Mouse (Mus musculus) spleen, embryonic (tissue): Measurements from ENCODE around the gene Lims1.

ENCODE experiments used
- CTCF ChIA-PET: fragments of 350-600 bp; sonication (Branson Sonifier 250); formaldehyde crosslinking; loops from one replicate; lab custom pipeline; 2022; lab: Charles Lee

Lims1 gene

GRCm38 (mm10) chr10:58379699-58380098, 56.4 kb downstream of the Lims1 start:
- CTCF ChIA-PET = interaction anchor here (0.7 to 1.6 kb wide), 3 partner anchors 10 to 24 kb away, joined by 3 read pairs; no protein-coding TSS in a partner anchor

GRCm38 (mm10) chr10:58381904-58382303, 58.6 kb downstream of the Lims1 start:
- CTCF ChIA-PET = no interaction called here

GRCm38 (mm10) chr10:58382621-58383101, 59.4 kb downstream of the Lims1 start:
- CTCF ChIA-PET = interaction anchor here (0.5 to 1.1 kb wide), 2 partner anchors 11 to 51 kb away, joined by 3 read pairs; no protein-coding TSS in a partner anchor

GRCm38 (mm10) chr10:58383282-58383681, 60.0 kb downstream of the Lims1 start:
- CTCF ChIA-PET = interaction anchor here (1.1 to 1.7 kb wide), 2 partner anchors 12 to 14 kb away, joined by 3 to 4 read pairs; no protein-coding TSS in a partner anchor

GRCm38 (mm10) chr10:58383761-58384160, 60.5 kb downstream of the Lims1 start:
- CTCF ChIA-PET = interaction anchor here (1.7 kb wide), 1 partner anchor 15 kb away, joined by 4 read pairs; no protein-coding TSS in a partner anchor

GRCm38 (mm10) chr10:58385629-58386028, 62.4 kb downstream of the Lims1 start:
- CTCF ChIA-PET = no interaction called here

GRCm38 (mm10) chr10:58386997-58387396, 63.7 kb downstream of the Lims1 start:
- CTCF ChIA-PET = no interaction called here

- CTCF ChIA-PET = interaction anchor here (0.8 kb wide), 1 partner anchor 936 kb away, joined by 3 read pairs; no protein-coding TSS in a partner anchor
Observed at GRCm38 (mm10) chr10:58388648-58389047, 65.4 kb downstream of the Lims1 start.

- CTCF ChIA-PET = interaction anchor here (0.6 to 0.8 kb wide), 2 partner anchors 9 to 936 kb away, joined by 3 read pairs; no protein-coding TSS in a partner anchor
Observed at GRCm38 (mm10) chr10:58389151-58389550, 65.9 kb downstream of the Lims1 start.

GRCm38 (mm10) chr10:58392435-58392834, 69.2 kb downstream of the Lims1 start:
- CTCF ChIA-PET = no interaction called here

GRCm38 (mm10) chr10:58393026-58394014, 70.1 kb downstream of the Lims1 start:
- CTCF ChIA-PET = no interaction called here

GRCm38 (mm10) chr10:58394170-58394569, 70.9 kb downstream of the Lims1 start:
- CTCF ChIA-PET = no interaction called here

- CTCF ChIA-PET = no interaction called here
Observed at GRCm38 (mm10) chr10:58395315-58395714, 72.0 kb downstream of the Lims1 start.

GRCm38 (mm10) chr10:58395723-58396122, 72.5 kb downstream of the Lims1 start:
- CTCF ChIA-PET = no interaction called here

GRCm38 (mm10) chr10:58396600-58396999, 73.3 kb downstream of the Lims1 start:
- CTCF ChIA-PET = no interaction called here

GRCm38 (mm10) chr10:58398941-58399340, 75.7 kb downstream of the Lims1 start:
- CTCF ChIA-PET = interaction anchor here (0.7 kb wide), 1 partner anchor 18 kb away, joined by 3 read pairs; no protein-coding TSS in a partner anchor

- CTCF ChIA-PET = interaction anchor here (0.6 kb wide), 1 partner anchor 44 kb away, joined by 3 read pairs; no protein-coding TSS in a partner anchor
Observed at GRCm38 (mm10) chr10:58401838-58402237, 78.6 kb downstream of the Lims1 start.

GRCm38 (mm10) chr10:58404639-58405038, 81.4 kb downstream of the Lims1 start:
- CTCF ChIA-PET = interaction anchor here (0.7 kb wide), 1 partner anchor 38 kb away, joined by 3 read pairs; no protein-coding TSS in a partner anchor

GRCm38 (mm10) chr10:58405285-58405948, 82.2 kb downstream of the Lims1 start:
- CTCF ChIA-PET = interaction anchor here (0.7 kb wide), 1 partner anchor 39 kb away, joined by 3 read pairs; no protein-coding TSS in a partner anchor

- CTCF ChIA-PET = no interaction called here
Observed at GRCm38 (mm10) chr10:58405949-58406305, 82.7 kb downstream of the Lims1 start.

- CTCF ChIA-PET = no interaction called here
Observed at GRCm38 (mm10) chr10:58412331-58412730, 89.1 kb downstream of the Lims1 start.
